Mouse (Mus musculus): Measurements from ENCODE around the gene Ddx25. TPM values are rescaled to one million over a fixed set of nuclear protein-coding genes. Genes with fewer than 3 reads are reported as not detected.

Gene Ddx25
- polyA plus RNA-seq, 1 experiment, result not detected

- H3K4me3 ChIP-seq (replicated peaks), result no peak overlapping the region
- no peaks in the 10 kb centered on the region for H3K9me3 ChIP-seq (ENCODE audit: control insufficient read depth, low read length)
- no peaks in the 10 kb centered on the region for H3K36me3 ChIP-seq (ENCODE audit: control insufficient read depth)
- TF ChIP-seq GATA1 (IDR thresholded peaks at IDR 0.05; ENCODE audit: low read length), result no peak
- no peak for TF ChIP-seq TAL1 (IDR thresholded peaks at IDR 0.05; ENCODE audit: low read length)
- H3K4me1 ChIP-seq (ENCODE audit: control insufficient read depth), result no peaks in the 10 kb centered on the region
- H3K27me3 ChIP-seq (ENCODE audit: control insufficient read depth), result no peaks in the 10 kb centered on the region
Observed at GRCm38 (mm10) chr9:35513900-35514299, 44.4 kb downstream of the Ddx25 start.

GRCm38 (mm10) chr9:35508234-35508633 is 50.1 kb downstream of the Ddx25 start:
- H3K4me3 ChIP-seq (replicated peaks), result no peak overlapping the region
- no peaks in the 10 kb centered on the region for H3K4me1 ChIP-seq (ENCODE audit: control insufficient read depth)
- no peaks in the 10 kb centered on the region for H3K27me3 ChIP-seq (ENCODE audit: control insufficient read depth)
- TF ChIP-seq TAL1 (IDR thresholded peaks at IDR 0.05; ENCODE audit: low read length), result no peak
- no peaks in the 10 kb centered on the region for H3K36me3 ChIP-seq (ENCODE audit: control insufficient read depth)
- H3K9me3 ChIP-seq (ENCODE audit: control insufficient read depth, low read length), result no peaks in the 10 kb centered on the region

GRCm38 (mm10) chr9:35502361-35503000 is 55.8 kb downstream of the Ddx25 start:
- TF ChIP-seq GATA1 (IDR thresholded peaks at IDR 0.05; ENCODE audit: low read length) (no peak), TAL1 (IDR thresholded peaks at IDR 0.05; ENCODE audit: low read length) (no peak)
- Histone ChIP-seq H3K9me3 (ENCODE audit: control insufficient read depth, low read length) (no peaks in the 10 kb centered on the region), H3K27me3 (ENCODE audit: control insufficient read depth) (no peaks in the 10 kb centered on the region), H3K4me3 (replicated peaks) (no peak overlapping the region), H3K4me1 (ENCODE audit: control insufficient read depth) (no peaks in the 10 kb centered on the region), H3K36me3 (ENCODE audit: control insufficient read depth) (no peaks in the 10 kb centered on the region)

- H3K27me3 ChIP-seq (ENCODE audit: control insufficient read depth), result no peaks in the 10 kb centered on the region
- TF ChIP-seq TAL1 (IDR thresholded peaks at IDR 0.05; ENCODE audit: low read length) (no peak), GATA1 (IDR thresholded peaks at IDR 0.05; ENCODE audit: low read length) (no peak)
- no peak overlapping the region for H3K4me3 ChIP-seq (replicated peaks)
- no peaks in the 10 kb centered on the region for H3K36me3 ChIP-seq (ENCODE audit: control insufficient read depth)
- no peaks in the 10 kb centered on the region for H3K4me1 ChIP-seq (ENCODE audit: control insufficient read depth)
- H3K9me3 ChIP-seq (ENCODE audit: control insufficient read depth, low read length), result no peaks in the 10 kb centered on the region
Observed at GRCm38 (mm10) chr9:35499946-35500345, 58.4 kb downstream of the Ddx25 start.

- Histone ChIP-seq H3K4me3 (replicated peaks) (no peak overlapping the region), H3K36me3 (ENCODE audit: control insufficient read depth) (no peaks in the 10 kb centered on the region), H3K9me3 (ENCODE audit: control insufficient read depth, low read length) (no peaks in the 10 kb centered on the region), H3K27me3 (ENCODE audit: control insufficient read depth) (no peaks in the 10 kb centered on the region), H3K4me1 (ENCODE audit: control insufficient read depth) (no peaks in the 10 kb centered on the region)
- no peak for TF ChIP-seq TAL1 (IDR thresholded peaks at IDR 0.05; ENCODE audit: low read length)
- no peak for TF ChIP-seq GATA1 (IDR thresholded peaks at IDR 0.05; ENCODE audit: low read length)
Observed at GRCm38 (mm10) chr9:35495471-35495870, 62.9 kb downstream of the Ddx25 start.

GRCm38 (mm10) chr9:35494937-35495336 is 63.4 kb downstream of the Ddx25 start:
- Histone ChIP-seq H3K4me1 (ENCODE audit: control insufficient read depth) (no peaks in the 10 kb centered on the region), H3K36me3 (ENCODE audit: control insufficient read depth) (no peaks in the 10 kb centered on the region), H3K9me3 (ENCODE audit: control insufficient read depth, low read length) (no peaks in the 10 kb centered on the region), H3K4me3 (replicated peaks) (no peak overlapping the region), H3K27me3 (ENCODE audit: control insufficient read depth) (no peaks in the 10 kb centered on the region)
- no peak for TF ChIP-seq GATA1 (IDR thresholded peaks at IDR 0.05; ENCODE audit: low read length)

GRCm38 (mm10) chr9:35493733-35494092 is 64.6 kb downstream of the Ddx25 start:
- H3K4me3 ChIP-seq (replicated peaks), result no peak overlapping the region
- H3K4me1 ChIP-seq (ENCODE audit: control insufficient read depth), result no peaks in the 10 kb centered on the region
- TF ChIP-seq GATA1 (IDR thresholded peaks at IDR 0.05; ENCODE audit: low read length), result no peak
- TF ChIP-seq TAL1 (IDR thresholded peaks at IDR 0.05; ENCODE audit: low read length), result no peak
- H3K27me3 ChIP-seq (ENCODE audit: control insufficient read depth), result no peaks in the 10 kb centered on the region
- H3K36me3 ChIP-seq (ENCODE audit: control insufficient read depth), result no peaks in the 10 kb centered on the region; the same call in 1 of the 2 replicates
- H3K9me3 ChIP-seq (ENCODE audit: control insufficient read depth, low read length), result no peaks in the 10 kb centered on the region

- Histone ChIP-seq H3K27me3 (ENCODE audit: control insufficient read depth) (no peaks in the 10 kb centered on the region), H3K9me3 (ENCODE audit: control insufficient read depth, low read length) (no peaks in the 10 kb centered on the region)
Observed at GRCm38 (mm10) chr9:35493033-35493732, 65.1 kb downstream of the Ddx25 start.

GRCm38 (mm10) chr9:35491109-35491866 is 67.0 kb downstream of the Ddx25 start:
- Histone ChIP-seq H3K36me3 (ENCODE audit: control insufficient read depth) (no peaks in the 10 kb centered on the region; the same call in 1 of the 2 replicates), H3K4me3 (replicated peaks) (no peak overlapping the region), H3K27me3 (ENCODE audit: control insufficient read depth) (no peaks in the 10 kb centered on the region), H3K9me3 (ENCODE audit: control insufficient read depth, low read length) (no peaks in the 10 kb centered on the region), H3K4me1 (ENCODE audit: control insufficient read depth) (no peaks in the 10 kb centered on the region)
- TF ChIP-seq TAL1 (IDR thresholded peaks at IDR 0.05; ENCODE audit: low read length) (no peak), GATA1 (IDR thresholded peaks at IDR 0.05; ENCODE audit: low read length) (no peak)

More at GRCm38 (mm10) chr9:35493033-35493732, 65.1 kb downstream of the Ddx25 start:
- no peak for TF ChIP-seq GATA1 (IDR thresholded peaks at IDR 0.05; ENCODE audit: low read length)
- TF ChIP-seq TAL1 (IDR thresholded peaks at IDR 0.05; ENCODE audit: low read length), result no peak
- no peaks in the 10 kb centered on the region for H3K4me1 ChIP-seq (ENCODE audit: control insufficient read depth)
- no peak overlapping the region for H3K4me3 ChIP-seq (replicated peaks)
- H3K36me3 ChIP-seq (ENCODE audit: control insufficient read depth), result no peaks in the 10 kb centered on the region; the same call in 1 of the 2 replicates
